Mouse (Mus musculus): Measurements from ENCODE around the gene Gm49392. TPM values are rescaled to one million over a fixed set of nuclear protein-coding genes. Genes with fewer than 3 reads are reported as not detected.

The Gm49392 gene
- total RNA-seq, 4 experiments from 2014 or later, result 0.43 to 2.3 (median 0.99) TPM; not detected in 1

Other genes with a start within 250 kb of the Gm49392 start
- gene BC051665, start 110.5 kb downstream of the Gm49392 start, total RNA-seq (2022), result not detected
- gene Ctsll3, start 94.0 kb downstream of the Gm49392 start, total RNA-seq (2022), result not detected
- 10 to 100 TPM in 2 of 4 experiments, 1 to 10 TPM in 1, not detected in 1; 1.1 to 33.6 (median 29.7) TPM for gene 4930486L24Rik, start 32.4 kb downstream of the Gm49392 start, total RNA-seq (2022)
- 1 to 10 TPM; 2.5 to 4.8 (median 3.6) TPM for gene Ctla2b, start 553 bp upstream of the Gm49392 start, total RNA-seq (2022)
- not detected for gene Tpbpb, start 8.0 kb upstream of the Gm49392 start, total RNA-seq (2022)
- gene Gm49393, start 38.7 kb upstream of the Gm49392 start, total RNA-seq (2022), result not detected
- gene Gm49391, start 39.7 kb upstream of the Gm49392 start, total RNA-seq (2022), result under 1 TPM in 1 of 4 experiments, not detected in 3; 0.23 TPM
- 10 to 100 TPM; 31.1 to 39.1 (median 36.6) TPM for gene Ctla2a, start 39.7 kb upstream of the Gm49392 start, total RNA-seq (2022)
- not detected for gene Tpbpa, start 45.1 kb upstream of the Gm49392 start, total RNA-seq (2022)
- gene Ctsj, start 109.1 kb upstream of the Gm49392 start, total RNA-seq (2022), result not detected
- not detected for gene Ctsq, start 143.7 kb upstream of the Gm49392 start, total RNA-seq (2022)